Mouse (Mus musculus) heart, embryonic 11.5 days (tissue): ENCODE results near the gene Adcy6. TPM values are rescaled to one million over a fixed set of nuclear protein-coding genes. Genes with fewer than 3 reads are reported as not detected.

Source experiments
- ATAC-seq: fragments of 200-750 bp; cut with Nextera tagmentation; replicated peaks from 2 replicates; pipeline ENCODE4 v1.8.0; 2017; ENCODE audit warnings: moderate library complexity; ENCODE audit not compliant: insufficient number of reproducible peaks, low FRiP score, low TSS enrichment
- H3K27ac ChIP-seq: fragments of 300-500 bp; sonication (generic); 2 replicates; pipeline ENCODE4 v1.5.1; 2014; ENCODE audit warnings: mild to moderate bottlenecking, low read depth, low read length
- H3K27me3 ChIP-seq: fragments of 300-500 bp; sonication (generic); 2 replicates; pipeline ENCODE4 v1.6.1; 2014; ENCODE audit warnings: mild to moderate bottlenecking, low read length, mixed read lengths; ENCODE audit not compliant: control insufficient read depth, insufficient read depth
- H3K36me3 ChIP-seq: fragments of 300-500 bp; sonication (generic); 2 replicates; pipeline ENCODE4 v1.6.1; 2014; ENCODE audit warnings: mild to moderate bottlenecking, low read length, moderate library complexity, mixed read lengths; ENCODE audit not compliant: control insufficient read depth, insufficient read depth
- H3K4me1 ChIP-seq: fragments of 300-500 bp; sonication (generic); 2 replicates; pipeline ENCODE4 v1.6.1; 2014; ENCODE audit warnings: low read length; ENCODE audit not compliant: control insufficient read depth, insufficient read depth
- H3K4me2 ChIP-seq: fragments of 300-500 bp; sonication (generic); 2 replicates; pipeline ENCODE4 v1.6.1; 2014; ENCODE audit warnings: mild to moderate bottlenecking, moderate library complexity
- H3K4me3 ChIP-seq: fragments of 300-500 bp; sonication (generic); 2 replicates; pipeline ENCODE4 v1.5.1; 2014; ENCODE audit warnings: low read depth, low read length
- H3K9ac ChIP-seq: fragments of 300-500 bp; sonication (generic); 2 replicates; pipeline ENCODE4 v1.6.1; 2014; ENCODE audit warnings: mild to moderate bottlenecking, low read depth, low read length, moderate library complexity
- H3K9me3 ChIP-seq: fragments of 300-500 bp; sonication (generic); replicated peaks from 2 replicates; pipeline ENCODE4 v1.6.1; 2016; ENCODE audit warnings: low read length; ENCODE audit not compliant: control insufficient read depth
- WGBS: fragments of 180-500 bp; shearing (Covaris S2); extraction: QIAGEN DNeasy Blood & Tissue Kit; methylation state at CpG from one replicate; pipeline ENCODE4 v1.1.7; 2014; ENCODE audit not compliant: insufficient replicate concordance; 5-methylcytosine and 5-hydroxymethylcytosine counted together
- polyA plus RNA-seq: library from polyadenylated mRNA; unstranded; fragments of >200 nt; fragmentation: Nextera tagmentation; extraction: Ambion mirVana; gene quantifications from 2 replicates; pipeline ENCODE4 v1.2.1, GENCODE M21; 2014

The Adcy6 gene
- polyA plus RNA-seq, 1 experiment from 2014 or later: 34.8 TPM

GRCm38 (mm10) chr15:98610131-98610633 is 306 bp upstream of the Adcy6 start:
- H3K9ac ChIP-seq: peak overlapping the region; percentile 96
- no peak for ATAC-seq
- H3K4me3 ChIP-seq: peak overlapping the region; percentile 93
- peak overlapping the region; percentile 75 for H3K4me2 ChIP-seq
- peak overlapping the region; percentile 95; the same call in 1 of the 2 replicates for H3K27ac ChIP-seq
- H3K4me1 ChIP-seq: peaks cover 35% of the 10 kb centered on the region
- no peaks in the 10 kb centered on the region for H3K9me3 ChIP-seq
- no peaks in the 10 kb centered on the region for H3K27me3 ChIP-seq
- 6% methylated on average over 12 of the region's 12 CpGs for WGBS
- H3K36me3 ChIP-seq: no peaks in the 10 kb centered on the region

- Histone ChIP-seq H3K4me3 (peak overlapping the region; percentile 93), H3K9me3 (no peaks in the 10 kb centered on the region), H3K27me3 (no peaks in the 10 kb centered on the region), H3K27ac (peak overlapping the region; percentile 95), H3K36me3 (peaks cover 6% of the 10 kb centered on the region), H3K4me1 (peaks cover 37% of the 10 kb centered on the region), H3K4me2 (peak overlapping the region; percentile 75), H3K9ac (peak overlapping the region; percentile 96)
- WGBS: 2% methylated on average over 12 of the region's 26 CpGs
- peak; percentile 11 for ATAC-seq
Observed at GRCm38 (mm10) chr15:98608784-98609250, 1.1 kb downstream of the Adcy6 start.

- Histone ChIP-seq H3K9ac (peak overlapping the region; percentile 96), H3K4me2 (peak overlapping the region; percentile 75), H3K27me3 (no peaks in the 10 kb centered on the region), H3K9me3 (no peaks in the 10 kb centered on the region), H3K4me3 (peak overlapping the region; percentile 93), H3K36me3 (peaks cover 9% of the 10 kb centered on the region), H3K27ac (peak overlapping the region; percentile 95), H3K4me1 (peaks cover 43% of the 10 kb centered on the region)
- ATAC-seq: no peak
- WGBS: 10% methylated on average over 9 of the region's 10 CpGs
Observed at GRCm38 (mm10) chr15:98608058-98608783, 1.7 kb downstream of the Adcy6 start.

GRCm38 (mm10) chr15:98607557-98607956 is 2.3 kb downstream of the Adcy6 start:
- Histone ChIP-seq H3K27me3 (no peaks in the 10 kb centered on the region), H3K4me3 (peak overlapping the region; percentile 93), H3K9me3 (no peaks in the 10 kb centered on the region), H3K4me1 (peaks cover 50% of the 10 kb centered on the region), H3K4me2 (peak overlapping the region; percentile 75), H3K27ac (peak overlapping the region; percentile 95), H3K9ac (peak overlapping the region; percentile 96), H3K36me3 (peaks cover 9% of the 10 kb centered on the region)
- peak; percentile 61 for ATAC-seq
- 4% methylated on average over 4 of the region's 4 CpGs for WGBS

- Histone ChIP-seq H3K9me3 (no peaks in the 10 kb centered on the region), H3K9ac (peak overlapping the region; percentile 75), H3K27me3 (no peaks in the 10 kb centered on the region), H3K4me2 (peak overlapping the region; percentile 75), H3K4me3 (peak overlapping the region; percentile 93), H3K27ac (peak overlapping the region; percentile 95), H3K4me1 (peaks cover 58% of the 10 kb centered on the region), H3K36me3 (peaks cover 9% of the 10 kb centered on the region)
- 40% methylated on average over 9 of the region's 9 CpGs for WGBS
- ATAC-seq: no peak
Observed at GRCm38 (mm10) chr15:98606739-98607138, 3.1 kb downstream of the Adcy6 start.

GRCm38 (mm10) chr15:98606051-98606536 is 3.8 kb downstream of the Adcy6 start:
- peak overlapping the region; percentile 75 for H3K4me2 ChIP-seq
- 32% methylated on average over 12 of the region's 12 CpGs for WGBS
- peaks cover 13% of the 10 kb centered on the region for H3K36me3 ChIP-seq
- H3K4me1 ChIP-seq: peaks cover 64% of the 10 kb centered on the region
- ATAC-seq: no peak
- H3K27me3 ChIP-seq: no peaks in the 10 kb centered on the region
- peak overlapping the region; percentile 95 for H3K27ac ChIP-seq
- H3K9ac ChIP-seq: peak overlapping the region; percentile 75
- no peaks in the 10 kb centered on the region for H3K9me3 ChIP-seq
- peak overlapping the region; percentile 93 for H3K4me3 ChIP-seq

GRCm38 (mm10) chr15:98604041-98604575 is 5.8 kb downstream of the Adcy6 start:
- H3K4me1 ChIP-seq: peaks cover 72% of the 10 kb centered on the region
- WGBS: 86% methylated on average over 24 of the region's 24 CpGs
- H3K27me3 ChIP-seq: no peaks in the 10 kb centered on the region
- H3K36me3 ChIP-seq: peaks cover 27% of the 10 kb centered on the region
- peak overlapping the region; percentile 33 for H3K4me3 ChIP-seq
- H3K9ac ChIP-seq: peak overlapping the region; percentile 66
- no peaks in the 10 kb centered on the region for H3K9me3 ChIP-seq
- peak overlapping the region; percentile 59 for H3K4me2 ChIP-seq
- peak overlapping the region; percentile 87 for H3K27ac ChIP-seq
- no peak for ATAC-seq

GRCm38 (mm10) chr15:98602921-98603458 is 6.9 kb downstream of the Adcy6 start:
- Histone ChIP-seq H3K9me3 (no peaks in the 10 kb centered on the region), H3K4me2 (peak overlapping the region; percentile 59), H3K27me3 (no peaks in the 10 kb centered on the region), H3K27ac (peak overlapping the region; percentile 87), H3K4me1 (peaks cover 72% of the 10 kb centered on the region), H3K4me3 (peak overlapping the region; percentile 33), H3K36me3 (peaks cover 36% of the 10 kb centered on the region), H3K9ac (peak overlapping the region; percentile 66)
- WGBS: 20% methylated on average over 4 of the region's 4 CpGs
- ATAC-seq: 0 out of 2 replicates have a peak, but pooled peaks have one; percentile 15
